Mouse (Mus musculus) heart, postnatal 0 days (tissue): ENCODE results near the gene Calca. TPM values are rescaled to one million over a fixed set of nuclear protein-coding genes. Genes with fewer than 3 reads are reported as not detected.

Experiments used
- ATAC-seq: fragments of 200-750 bp; cut with Nextera tagmentation; 2 replicates; pipeline ENCODE4 v1.8.0; 2017; ENCODE audit warnings: low read depth, moderate number of reproducible peaks, moderate library complexity; ENCODE audit not compliant: insufficient read depth
- DNase-seq: peaks from one replicate; pipeline ENCODE4 v3.0.0-alpha.2; 2016; ENCODE audit warnings: low spot score
- H3K27ac ChIP-seq: fragments of 300-500 bp; sonication (generic); 2 replicates; pipeline ENCODE4 v1.5.1; 2014; ENCODE audit warnings: low read depth, mild to moderate bottlenecking
- H3K27me3 ChIP-seq: fragments of 300-500 bp; sonication (generic); 2 replicates; pipeline ENCODE4 v1.6.1; 2014; ENCODE audit warnings: low read length, mixed read lengths; ENCODE audit not compliant: control insufficient read depth, insufficient read depth
- H3K36me3 ChIP-seq: fragments of 300-500 bp; sonication (generic); replicated peaks from 2 replicates; pipeline ENCODE4 v1.6.1; 2014; ENCODE audit warnings: low read length, mixed read lengths; ENCODE audit not compliant: control insufficient read depth, insufficient read depth
- H3K4me1 ChIP-seq: fragments of 300-500 bp; sonication (generic); 2 replicates; pipeline ENCODE4 v1.6.1; 2014; ENCODE audit warnings: antibody characterized with exemption; ENCODE audit not compliant: control insufficient read depth, insufficient read depth
- H3K4me2 ChIP-seq: fragments of 300-500 bp; sonication (generic); 2 replicates; pipeline ENCODE4 v1.6.1; 2014; ENCODE audit warnings: low read depth, mild to moderate bottlenecking, low read length, moderate library complexity
- H3K4me3 ChIP-seq: fragments of 300-500 bp; sonication (generic); 2 replicates; pipeline ENCODE4 v1.5.1; 2014; ENCODE audit warnings: low read depth, low read length
- H3K9ac ChIP-seq: fragments of 300-500 bp; sonication (generic); replicated peaks from 2 replicates; pipeline ENCODE4 v1.6.1; 2014; ENCODE audit warnings: low read depth, low read length, mixed read lengths
- H3K9me3 ChIP-seq: fragments of 300-500 bp; sonication (generic); replicated peaks from 2 replicates; pipeline ENCODE4 v1.6.1; 2016; ENCODE audit warnings: low read length; ENCODE audit not compliant: control insufficient read depth
- CTCF ChIP-seq: IDR thresholded peaks from 2 replicates; pipeline ENCODE4 v1.5.1; 2016; ENCODE audit warnings: antibody characterized with exemption, control low read depth, low read depth
- EP300 ChIP-seq: IDR thresholded peaks from 2 replicates; pipeline ENCODE4 v1.6.1; 2016; ENCODE audit warnings: antibody characterized with exemption, low read depth
- WGBS: fragments of 180-500 bp; shearing (Covaris S2); extraction: QIAGEN DNeasy Blood & Tissue Kit; methylation state at CpG from one replicate; pipeline ENCODE4 v1.1.7; 2014; 5-methylcytosine and 5-hydroxymethylcytosine counted together
- polyA plus RNA-seq: library from polyadenylated mRNA; unstranded; fragments of >200 nt; fragmentation: Nextera tagmentation; extraction: Ambion mirVana; gene quantifications from 2 replicates; pipeline ENCODE4 v1.2.1, GENCODE M21; 2015
- total RNA-seq: library from RNA; depleted of rRNA; stranded (reverse); fragments of >200 nt; gene quantifications from 2 replicates; pipeline ENCODE4 v1.2.3, GENCODE M21; 2014; ENCODE audit warnings: low replicate concordance; rRNA removed

Calca gene
- total RNA-seq (6.0 TPM in 1 of 2 replicates, not detected in the other), polyA plus RNA-seq (3.0 TPM in 2 replicates)

GRCm38 (mm10) chr7:114636102-114636501 lies at the start of gene Calca:
Calca (minus strand) TSS chr7:114636357.
- TF ChIP-seq EP300 (no peak), CTCF (no peak)
- no peaks in the 10 kb centered on the region for H3K9me3 ChIP-seq
- 1% methylated on average over 12 of the region's 12 CpGs for WGBS
- no peaks in the 10 kb centered on the region for H3K36me3 ChIP-seq
- H3K4me3 ChIP-seq = peak within 1 kb of the TSS; percentile 45
- no peak for DNase-seq
- no peak within 1 kb of the TSS for H3K9ac ChIP-seq
- no peak for ATAC-seq
- peaks cover 25% of the 10 kb centered on the region for H3K27me3 ChIP-seq
- peak within 1 kb of the TSS; percentile 73 for H3K4me2 ChIP-seq
- no peaks in the 10 kb centered on the region for H3K4me1 ChIP-seq
- no peak within 1 kb of the TSS for H3K27ac ChIP-seq

- no peak overlapping the region for H3K27ac ChIP-seq
- WGBS = 24% methylated on average over 2 of the region's 2 CpGs
- no peaks in the 10 kb centered on the region for H3K9me3 ChIP-seq
- ATAC-seq = no peak
- H3K27me3 ChIP-seq = no peaks in the 10 kb centered on the region
- no peaks in the 10 kb centered on the region for H3K36me3 ChIP-seq
- H3K4me1 ChIP-seq = no peaks in the 10 kb centered on the region
- no peak overlapping the region for H3K4me3 ChIP-seq
- DNase-seq = peak; percentile 56
- no peak overlapping the region for H3K4me2 ChIP-seq
- no peak overlapping the region for H3K9ac ChIP-seq
- TF ChIP-seq CTCF (peak; percentile 58), EP300 (no peak)
Measured at GRCm38 (mm10) chr7:114672697-114673096, 36.5 kb upstream of the Calca start.

- Histone ChIP-seq H3K27ac (no peak overlapping the region), H3K9me3 (no peaks in the 10 kb centered on the region), H3K4me3 (no peak overlapping the region), H3K9ac (no peak overlapping the region), H3K4me2 (no peak overlapping the region), H3K27me3 (no peaks in the 10 kb centered on the region), H3K4me1 (no peaks in the 10 kb centered on the region), H3K36me3 (no peaks in the 10 kb centered on the region)
- 52% methylated on average over 1 of the region's 1 CpGs for WGBS
- TF ChIP-seq EP300 (no peak), CTCF (no peak)
- ATAC-seq (no peak), DNase-seq (no peak)
Measured at GRCm38 (mm10) chr7:114671405-114671804, 35.2 kb upstream of the Calca start.

- Histone ChIP-seq H3K4me2 (no peak overlapping the region), H3K9me3 (no peaks in the 10 kb centered on the region), H3K9ac (no peak overlapping the region), H3K27ac (no peak overlapping the region), H3K36me3 (no peaks in the 10 kb centered on the region), H3K4me3 (no peak overlapping the region), H3K27me3 (no peaks in the 10 kb centered on the region), H3K4me1 (0 out of 2 replicates have a peak, but pooled peaks cover 6% of the 10 kb centered on the region)
- no peak for ATAC-seq
- DNase-seq = no peak
- 50% methylated on average over 3 of the region's 3 CpGs for WGBS
- TF ChIP-seq CTCF (no peak), EP300 (no peak)
Measured at GRCm38 (mm10) chr7:114649730-114650129, 13.6 kb upstream of the Calca start.

GRCm38 (mm10) chr7:114648791-114649190 lies 12.6 kb upstream of the Calca start:
- Histone ChIP-seq H3K27ac (no peak overlapping the region), H3K4me3 (no peak overlapping the region), H3K4me2 (no peak overlapping the region), H3K9ac (no peak overlapping the region), H3K9me3 (no peaks in the 10 kb centered on the region), H3K27me3 (no peaks in the 10 kb centered on the region), H3K36me3 (no peaks in the 10 kb centered on the region), H3K4me1 (0 out of 2 replicates have a peak, but pooled peaks cover 6% of the 10 kb centered on the region)
- ATAC-seq = no peak
- no peak for DNase-seq
- TF ChIP-seq EP300 = no peak
- TF ChIP-seq CTCF = no peak
- 66% methylated on average over 3 of the region's 3 CpGs for WGBS

GRCm38 (mm10) chr7:114635569-114636101 lies 522 bp downstream of the Calca start:
- TF ChIP-seq CTCF = peak; percentile 66
- TF ChIP-seq EP300 = no peak
- H3K27me3 ChIP-seq = peaks cover 25% of the 10 kb centered on the region
- H3K9me3 ChIP-seq = no peaks in the 10 kb centered on the region
- peak overlapping the region; percentile 45 for H3K4me3 ChIP-seq
- no peak overlapping the region for H3K27ac ChIP-seq
- no peaks in the 10 kb centered on the region for H3K4me1 ChIP-seq
- H3K4me2 ChIP-seq = peak overlapping the region; percentile 73
- under 1% methylated on average over 20 of the region's 20 CpGs for WGBS
- no peak overlapping the region for H3K9ac ChIP-seq
- no peak for ATAC-seq
- no peaks in the 10 kb centered on the region for H3K36me3 ChIP-seq
- peak; percentile 34 for DNase-seq
